Mouse (Mus musculus): ENCODE results near the gene Dcaf11. TPM values are rescaled to one million over a fixed set of nuclear protein-coding genes. Genes with fewer than 3 reads are reported as not detected.

Dcaf11 gene
- 10 to 100 TPM; 44.5 to 54.3 TPM for total RNA-seq (2021)
- long read RNA-seq, experiment 1, transcript Dcaf11-206 (14 exons, 2,660 nt) = minor isoform, 10 of 77 reads
- long read RNA-seq, experiment 1, transcript Dcaf11-202 (15 exons, 2,538 nt) = major isoform, 12 of 77 reads
- long read RNA-seq, experiment 1, transcript Dcaf11-201 (15 exons, 2,601 nt) = minor isoform, 7 of 77 reads
- long read RNA-seq, experiment 1, partial matches to known transcripts = 5 of 77 reads
- long read RNA-seq, experiment 1, other reads (novel, unspliced or antisense) = 43 of 77 reads
- long read RNA-seq, experiment 2, transcript Dcaf11-201 (15 exons, 2,601 nt) = minor isoform, 6 of 104 reads
- long read RNA-seq, experiment 2, transcript Dcaf11-216 (15 exons, 2,624 nt) = minor isoform, 9 of 104 reads
- long read RNA-seq, experiment 2, transcript Dcaf11-206 (14 exons, 2,660 nt) = minor isoform, 19 of 104 reads
- long read RNA-seq, experiment 2, transcript Dcaf11-202 (15 exons, 2,538 nt) = major isoform, 20 of 104 reads
- long read RNA-seq, experiment 2, partial matches to known transcripts = 9 of 104 reads
- long read RNA-seq, experiment 2, other reads (novel, unspliced or antisense) = 37 of 104 reads

- DNase-seq (ENCODE audit: low spot score in 2 of 2) = peak; percentile 81 to 89
Observed at GRCm38 (mm10) chr14:55559799-55560201, at the start of gene Dcaf11. Gene Dcaf11, plus strand, starts transcription at chr14:55560006.

- no peak for DNase-seq (ENCODE audit: low spot score in 2 of 2)
Observed at GRCm38 (mm10) chr14:55510125-55510731, 49.6 kb upstream of the Dcaf11 start, which contains the start of gene Cpne6. Gene Cpne6, plus strand, starts transcription at chr14:55510445.

- no peak for DNase-seq (ENCODE audit: low spot score in 2 of 2)
Observed at GRCm38 (mm10) chr14:55511037-55511436, 48.8 kb upstream of the Dcaf11 start.

- DNase-seq (ENCODE audit: low spot score in 2 of 2) = no peak
Observed at GRCm38 (mm10) chr14:55513927-55514326, 45.9 kb upstream of the Dcaf11 start.

GRCm38 (mm10) chr14:55515846-55516245 is 44.0 kb upstream of the Dcaf11 start:
- no peak for DNase-seq (ENCODE audit: low spot score in 2 of 2)

GRCm38 (mm10) chr14:55518897-55519296 is 40.9 kb upstream of the Dcaf11 start:
- DNase-seq (ENCODE audit: low spot score in 2 of 2) = no peak

GRCm38 (mm10) chr14:55519604-55520003 is 40.2 kb upstream of the Dcaf11 start:
- DNase-seq (ENCODE audit: low spot score in 2 of 2) = no peak

GRCm38 (mm10) chr14:55520451-55521361 is 39.1 kb upstream of the Dcaf11 start:
- no peak for DNase-seq (ENCODE audit: low spot score in 2 of 2)

- no peak for DNase-seq (ENCODE audit: low spot score in 2 of 2)
Observed at GRCm38 (mm10) chr14:55524062-55524461, 35.7 kb upstream of the Dcaf11 start.

- DNase-seq (ENCODE audit: low spot score in 2 of 2) = no peak
Observed at GRCm38 (mm10) chr14:55524785-55525184, 35.0 kb upstream of the Dcaf11 start, which contains the start of gene Nrl. Gene Nrl, minus strand, starts transcription at chr14:55524981.

GRCm38 (mm10) chr14:55526674-55527073 is 33.1 kb upstream of the Dcaf11 start:
- DNase-seq (ENCODE audit: low spot score in 2 of 2) = no peak

GRCm38 (mm10) chr14:55527940-55528339 is 31.9 kb upstream of the Dcaf11 start:
- no peak for DNase-seq (ENCODE audit: low spot score in 2 of 2)

- no peak for DNase-seq (ENCODE audit: low spot score in 2 of 2)
Observed at GRCm38 (mm10) chr14:55536116-55536745, 23.6 kb upstream of the Dcaf11 start.

GRCm38 (mm10) chr14:55540067-55540786 is 19.6 kb upstream of the Dcaf11 start, which contains the start of gene Pck2:
Gene Pck2, plus strand, starts transcription at chr14:55540266.
- DNase-seq (ENCODE audit: low spot score in 2 of 2) = peak; percentile 75 to 85

- peak; percentile 70 to 82 for DNase-seq (ENCODE audit: low spot score in 2 of 2)
Observed at GRCm38 (mm10) chr14:55540787-55541321, 19.0 kb upstream of the Dcaf11 start.

GRCm38 (mm10) chr14:55542268-55542667 is 17.5 kb upstream of the Dcaf11 start:
- no peak for DNase-seq (ENCODE audit: low spot score in 2 of 2)

- no peak for DNase-seq (ENCODE audit: low spot score in 2 of 2)
Observed at GRCm38 (mm10) chr14:55544334-55544733, 15.5 kb upstream of the Dcaf11 start.

GRCm38 (mm10) chr14:55550191-55550590 is 9.6 kb upstream of the Dcaf11 start:
- DNase-seq (ENCODE audit: low spot score in 2 of 2) = no peak

GRCm38 (mm10) chr14:55551347-55551746 is 8.5 kb upstream of the Dcaf11 start:
- DNase-seq (ENCODE audit: low spot score in 2 of 2) = no peak

Data from gastrocnemius, postnatal 4 days (tissue).